In the genomic region with DNA sequence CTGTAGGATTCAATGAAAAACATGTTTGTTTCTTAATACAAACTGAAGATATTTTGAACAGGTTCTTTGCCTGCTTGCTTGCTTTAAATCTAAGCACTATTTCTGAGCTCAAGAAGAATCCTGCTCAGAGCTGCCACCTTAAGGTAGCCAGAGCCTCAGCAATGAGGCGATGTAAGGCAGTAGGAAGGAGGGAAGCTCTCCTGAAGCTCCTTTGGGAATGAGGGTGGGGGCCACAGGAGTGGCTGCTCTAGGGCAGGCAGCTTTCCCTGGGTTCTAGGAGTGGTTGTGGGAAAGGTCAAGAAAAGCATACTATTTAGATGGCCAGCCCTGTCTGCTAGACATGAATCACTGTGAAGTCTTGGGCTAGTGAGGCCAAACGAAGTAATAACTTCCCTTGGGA, we compare ENCODE assay signal across 8 mouse cellular contexts.
DNase-seq lines count a peak whose midpoint lies in the region; ATAC-seq and TF ChIP-seq lines count a peak whose summit lies in the region.

No protein-coding gene starts in this region.

- no peaks in the 10 kb centered on the region for H3K4me1 ChIP-seq in cerebellum, adult 2 months (ENCODE audit: control insufficient read depth, insufficient read depth, low read length)
- H3K4me1 ChIP-seq in cortical plate, adult 2 months (ENCODE audit: control insufficient read depth, insufficient read depth, low read length) = no peaks in the 10 kb centered on the region
- H3K4me1 ChIP-seq in lung, postnatal 0 days (ENCODE audit: insufficient read depth, low read depth, low read length) = no peaks in the 10 kb centered on the region

- DNase-seq in cerebellum, adult 2 months = no peak
- DNase-seq in left cerebral cortex, postnatal 14 days (ENCODE audit: low spot score in 2 of 2) = peak; percentile 30
- no peak for DNase-seq in left cerebral cortex, adult 8-10 months (ENCODE audit: low spot score in 2 of 2)
- peak; percentile 78 for DNase-seq in lung, postnatal 0 days (ENCODE audit: low spot score)
- DNase-seq in urinary bladder, postnatal 36 days (ENCODE audit: low spot score in 2 of 2) = no peak
- DNase-seq in T-cell, adult 2 months (ENCODE audit: low spot score) = no peak

- no peak overlapping the region for H3K4me3 ChIP-seq in cerebellum, adult 2 months (replicated peaks; ENCODE audit: insufficient read depth, low read depth, low read length)
- no peak overlapping the region for H3K4me3 ChIP-seq in cortical plate, adult 2 months (ENCODE audit: insufficient read depth, low read length)
- no peak overlapping the region for H3K4me3 ChIP-seq in lung, postnatal 0 days (ENCODE audit: low read depth, low read length)

- ATAC-seq in cerebellum, adult (ENCODE audit: insufficient number of reproducible peaks, low FRiP score, low TSS enrichment) = no peak
- ATAC-seq in lung, postnatal 0 days = peak; percentile 67

- TF ChIP-seq POLR2A in cerebellum, adult 2 months (IDR thresholded peaks at IDR 0.05; ENCODE audit: borderline replicate concordance, insufficient read depth, low read length) = no peak
- no peak for TF ChIP-seq POLR2A in cortical plate, adult 2 months (IDR thresholded peaks at IDR 0.05; ENCODE audit: extremely low read depth, insufficient read depth, low read length)

- H3K9ac ChIP-seq in lung, postnatal 0 days (replicated peaks; ENCODE audit: low read depth) = no peak overlapping the region

- H3K9me3 ChIP-seq in lung, postnatal 0 days (ENCODE audit: low read length) = no peaks in the 10 kb centered on the region

- TF ChIP-seq EP300 in lung, postnatal 0 days (IDR thresholded peaks at IDR 0.05) = no peak

- H3K36me3 ChIP-seq in lung, postnatal 0 days (ENCODE audit: insufficient read depth, low read length) = no peaks in the 10 kb centered on the region

- H3K27ac ChIP-seq in cerebellum, adult 2 months (ENCODE audit: insufficient read depth, low read length) = no peak overlapping the region
- H3K27ac ChIP-seq in cortical plate, adult 2 months (ENCODE audit: insufficient read depth, low read length) = no peak overlapping the region
- no peak overlapping the region for H3K27ac ChIP-seq in lung, postnatal 0 days (ENCODE audit: low read length)

- no peaks in the 10 kb centered on the region for H3K27me3 ChIP-seq in cerebellum, adult 2 months (ENCODE audit: control insufficient read depth, insufficient read depth, low read length)
- H3K27me3 ChIP-seq in lung, postnatal 0 days (replicated peaks; ENCODE audit: insufficient read depth, low read length) = no peaks in the 10 kb centered on the region

- intact Hi-C loops in left cerebral cortex, postnatal 14 days (cut with DNase I) = loop anchor here (10.0 kb wide), 2 partner anchors 129 to 639 kb away; no protein-coding TSS in a partner anchor

- 43% methylated on average over 2 of the region's 2 CpGs for WGBS in cerebellum, adult 2 months
- 37% methylated on average over 2 of the region's 2 CpGs for WGBS in lung, postnatal 0 days

- no peak overlapping the region for H3K4me2 ChIP-seq in lung, postnatal 0 days (replicated peaks; ENCODE audit: low read depth, low read length)

- TF ChIP-seq CTCF in cerebellum, adult 2 months (IDR thresholded peaks at IDR 0.05; ENCODE audit: borderline replicate concordance, insufficient read depth, low read depth, low read length) = peak; percentile 18; the same call in 1 of the 2 replicates
- TF ChIP-seq CTCF in cortical plate, adult 2 months (IDR thresholded peaks at IDR 0.05; ENCODE audit: extremely low read depth, insufficient read depth, low read length) = peak; percentile 68
- TF ChIP-seq CTCF in lung, postnatal 0 days (IDR thresholded peaks at IDR 0.05) = peak; percentile 77

Comparison
In these comparisons a context has a peak if more than half of its experiments do, and no peak if none do; other contexts are left out.
1. DNase-seq: peak in left cerebral cortex, postnatal 14 days (2 of 2) and lung, postnatal 0 days (single experiment); none in cerebellum, adult 2 months (0 of 2), left cerebral cortex, adult 8-10 months (0 of 2), urinary bladder, postnatal 36 days (0 of 2) and T-cell, adult 2 months (single experiment).
2. CTCF ChIP-seq: peak in every context shown above with its lines; median percentile 77 in lung, postnatal 0 days; 68 in cortical plate, adult 2 months; 18 in cerebellum, adult 2 months.